Mouse (Mus musculus) T-cell, adult 2 months (primary cell): ENCODE measurements at regions not wholly inside any gene's neighbourhood (a gene's known extent, or its start where the extent isn't known, plus 50 kb on each side); places are given as distances from the start of the nearest gene placed in this dataset.
A peak's percentile ranks its signal among the peaks of the same experiment; 100 is the strongest.
"Not testable (repeated sequence)": the region's sequence is repeated elsewhere in the genome, so short reads cannot be mapped to it uniquely, and the experiment has no call there.

ENCODE experiments used
- DNase-seq: peaks from one replicate; pipeline ENCODE4 v3.0.0; 2022; ENCODE audit warnings: low spot score

DNA sequence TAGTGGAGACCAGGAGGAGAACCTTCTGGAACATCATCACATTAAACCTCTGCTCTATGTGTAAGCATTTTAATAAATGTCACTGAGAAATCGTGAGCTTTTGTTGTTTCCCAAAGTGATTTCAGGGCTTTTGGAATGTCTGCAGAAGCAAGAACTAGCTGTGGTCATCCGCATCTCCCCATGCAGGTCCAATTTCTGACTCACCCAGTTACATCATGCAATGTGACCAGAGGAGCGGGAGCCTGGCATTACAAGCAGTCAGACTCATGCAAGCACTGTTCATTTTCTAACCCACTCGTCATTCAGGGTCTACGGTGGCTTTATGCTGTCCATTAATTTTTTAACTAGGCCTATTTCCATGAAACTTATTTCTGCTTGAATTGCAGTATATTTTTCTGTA lies 151.2 kb upstream of the Supt20 start:
- no peak for DNase-seq

DNA sequence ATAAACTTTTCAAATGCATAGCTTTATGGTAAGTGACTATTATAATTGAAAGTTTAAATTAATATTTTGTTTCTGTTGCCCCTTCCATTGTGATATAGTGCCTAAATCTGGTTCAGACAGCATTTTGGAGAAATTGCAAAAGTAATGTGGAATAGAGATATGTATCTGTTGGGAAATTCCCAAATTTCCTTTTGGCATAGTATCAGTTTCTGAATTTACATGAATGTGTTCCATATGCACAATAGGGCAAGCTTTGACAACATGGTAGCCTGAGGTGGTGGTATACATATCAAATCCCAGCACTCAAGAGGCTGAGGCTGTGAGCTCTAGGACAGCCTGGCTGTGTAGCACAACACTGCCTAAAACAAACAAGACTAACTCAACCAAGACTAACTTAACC lies 147.2 kb upstream of the Supt20 start:
- no peak for DNase-seq

DNA sequence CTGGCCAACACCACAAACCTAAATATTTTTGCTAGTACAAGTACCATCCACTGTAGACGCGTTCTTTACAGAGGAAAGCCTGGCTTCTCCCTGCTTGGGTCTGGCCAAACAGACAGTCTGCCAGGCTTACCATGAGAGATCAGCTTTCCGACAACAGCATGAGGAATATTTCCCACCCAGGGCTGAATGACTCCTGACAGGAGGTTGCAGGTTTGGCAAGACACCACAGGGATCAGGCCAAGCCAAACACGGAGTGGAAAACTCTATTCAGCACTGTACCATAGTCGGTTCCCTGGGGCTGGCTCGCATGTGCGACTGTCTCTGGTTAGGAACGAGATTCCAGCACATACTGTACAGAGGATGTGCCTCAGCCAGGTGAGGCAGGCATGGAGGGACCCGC lies 140.7 kb upstream of the Supt20 start:
- no peak for DNase-seq

DNA sequence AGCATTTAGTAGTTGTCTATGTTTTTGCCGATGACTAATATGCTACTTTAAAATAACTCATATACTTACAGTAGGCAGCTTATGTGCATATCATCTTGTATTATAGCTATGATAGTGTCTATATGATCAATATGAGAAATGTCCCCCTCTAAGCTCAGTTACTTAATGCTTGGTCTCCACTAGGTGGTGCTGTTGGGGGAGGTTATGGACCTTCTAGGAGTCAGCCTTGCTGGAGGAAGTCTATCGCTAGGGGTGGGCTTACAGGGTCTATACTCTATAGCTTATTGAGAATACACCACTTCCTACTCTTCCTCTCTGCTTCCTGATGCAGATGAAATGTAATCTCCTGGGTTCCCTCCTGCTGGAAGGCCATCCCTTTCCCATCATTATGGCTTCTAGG lies 136.7 kb upstream of the Supt20 start:
- DNase-seq, result no peak

DNA sequence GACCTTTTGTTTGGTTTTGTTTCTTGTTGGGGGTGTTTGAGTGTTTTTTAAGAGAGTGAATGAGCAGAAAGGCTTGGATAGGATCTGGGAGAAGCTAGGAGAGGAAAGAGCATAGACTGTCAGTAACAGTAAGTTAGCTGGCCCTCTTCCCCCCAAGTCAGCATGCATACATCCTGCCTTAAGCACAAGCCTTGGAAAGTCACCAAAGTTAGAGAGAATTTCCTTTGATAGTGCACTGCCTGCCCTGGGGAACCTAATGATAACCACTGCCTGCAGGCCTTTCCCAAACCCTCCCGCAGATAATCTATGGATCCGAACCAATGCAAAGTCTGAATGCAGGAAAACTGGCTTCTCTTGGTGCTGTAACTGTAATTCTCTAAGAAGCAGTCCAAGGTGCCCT lies 133.6 kb upstream of the Supt20 start:
- no peak for DNase-seq

DNA sequence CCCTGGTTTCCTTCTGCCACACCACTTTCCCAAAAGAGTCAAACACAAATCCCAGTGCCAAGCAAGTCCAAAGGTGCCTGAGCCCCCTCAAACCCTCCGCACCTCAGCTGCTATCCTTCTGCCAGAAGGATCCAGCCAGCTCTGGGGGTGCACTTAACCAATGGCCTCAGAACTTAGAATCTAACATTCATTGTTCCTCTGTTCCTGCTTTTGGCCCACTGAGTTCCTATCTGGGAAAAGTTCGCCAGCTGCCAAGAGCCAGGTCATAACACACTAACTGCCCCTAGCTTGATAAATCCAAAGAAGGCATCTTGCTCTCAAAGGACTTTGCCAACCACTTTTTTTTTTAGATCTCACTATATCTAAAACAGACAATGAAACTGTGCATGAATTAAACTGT lies 133.1 kb upstream of the Supt20 start:
- DNase-seq, result no peak

DNA sequence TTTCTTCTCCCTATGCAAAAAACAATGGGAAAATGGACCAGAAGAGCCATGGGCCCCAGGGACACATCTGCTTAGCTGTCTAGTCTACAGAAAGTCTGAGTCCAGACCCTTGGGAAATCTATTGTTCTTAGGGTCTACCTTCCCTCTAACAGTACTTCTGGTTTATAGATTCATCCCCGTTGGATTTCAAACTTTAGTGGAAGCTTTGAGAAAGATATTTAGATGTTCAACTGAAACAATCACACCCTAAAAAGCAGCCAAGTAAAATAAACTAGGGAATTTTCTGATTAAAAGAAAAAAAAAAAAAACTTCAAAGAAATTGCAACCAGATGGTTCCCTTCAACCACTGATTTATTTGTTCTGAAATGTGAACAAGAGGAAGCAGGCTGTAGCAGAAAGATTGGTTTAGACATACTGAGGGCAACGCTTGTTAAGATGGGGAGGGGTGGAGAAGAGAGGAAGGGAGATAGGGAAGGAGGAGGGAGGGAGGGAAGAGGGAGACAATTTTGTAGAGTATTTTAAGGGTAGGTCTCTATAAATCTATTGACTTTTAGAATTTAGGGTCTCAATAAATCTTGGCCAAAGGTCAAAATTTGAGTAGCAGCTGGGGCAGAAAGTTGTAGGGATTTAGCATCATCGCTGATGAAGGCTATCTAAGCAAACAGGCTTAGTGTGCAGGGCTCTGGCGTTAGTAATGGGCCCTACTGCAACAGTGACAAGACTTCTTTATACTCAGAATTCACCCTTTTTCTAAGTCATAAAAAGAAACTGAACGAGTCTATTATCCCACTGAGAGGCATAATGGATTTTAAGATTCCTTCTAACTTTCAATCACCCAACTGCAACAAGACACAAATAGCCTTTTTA lies 132.3 kb upstream of the Supt20 start:
- no peak for DNase-seq

DNA sequence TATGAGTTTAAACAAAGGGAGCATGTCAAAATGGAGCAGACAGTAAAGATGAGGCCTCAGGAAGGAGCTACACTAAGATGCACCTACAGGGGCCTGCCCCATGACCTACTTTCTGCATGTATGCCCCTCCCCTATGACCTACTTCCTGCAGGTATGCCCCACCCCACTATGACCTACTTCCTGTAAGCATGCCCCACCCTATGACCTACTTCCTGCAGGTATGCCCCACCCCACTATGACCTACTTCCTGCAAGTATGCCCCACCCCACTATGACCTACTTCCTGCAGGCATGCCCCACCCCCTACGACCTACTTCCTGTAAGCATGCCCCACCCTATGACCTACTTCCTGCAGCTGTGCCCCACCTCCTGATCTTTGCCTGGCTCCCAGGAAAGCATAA lies 125.3 kb upstream of the Supt20 start:
- DNase-seq, result peak; percentile 50

DNA sequence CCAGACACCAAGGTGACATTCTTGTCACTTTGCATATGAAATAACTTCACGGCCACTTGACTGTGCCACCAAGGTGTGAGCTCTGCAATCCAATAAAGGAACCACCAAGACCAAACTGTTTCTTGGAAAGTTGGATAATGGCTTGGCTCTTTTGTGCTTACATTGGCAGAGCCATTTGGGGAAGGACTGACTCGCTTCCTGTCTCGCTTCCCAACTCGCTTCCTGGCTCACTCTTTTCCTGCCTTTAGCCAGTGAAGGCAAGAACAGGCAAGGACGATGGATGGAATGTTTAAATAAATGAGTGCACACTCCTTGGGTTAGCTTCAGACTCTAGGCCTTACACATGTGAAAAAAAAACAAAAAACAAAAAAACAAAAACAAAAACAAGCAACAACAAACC lies 124.5 kb upstream of the Supt20 start:
- DNase-seq, result no peak

DNA sequence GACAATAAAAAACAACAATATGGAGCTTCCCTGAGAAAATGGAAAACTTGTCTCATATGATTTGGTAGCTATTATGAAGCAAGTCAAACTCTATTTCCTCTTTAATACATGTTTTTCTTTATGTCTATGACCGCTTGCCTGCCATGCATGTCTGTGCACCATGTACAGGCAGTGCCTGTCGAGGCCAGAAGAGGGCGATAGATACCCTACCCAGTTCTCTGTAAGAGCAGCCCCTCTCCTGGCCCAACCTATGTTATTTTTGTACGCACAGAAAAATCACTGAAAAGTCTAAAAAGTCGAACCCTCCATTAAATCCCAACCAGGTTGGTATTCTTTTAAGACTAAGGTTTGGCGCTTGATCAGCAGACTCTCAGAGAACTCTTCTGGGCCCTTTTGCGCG lies 122.1 kb upstream of the Supt20 start:
- DNase-seq, result no peak

DNA sequence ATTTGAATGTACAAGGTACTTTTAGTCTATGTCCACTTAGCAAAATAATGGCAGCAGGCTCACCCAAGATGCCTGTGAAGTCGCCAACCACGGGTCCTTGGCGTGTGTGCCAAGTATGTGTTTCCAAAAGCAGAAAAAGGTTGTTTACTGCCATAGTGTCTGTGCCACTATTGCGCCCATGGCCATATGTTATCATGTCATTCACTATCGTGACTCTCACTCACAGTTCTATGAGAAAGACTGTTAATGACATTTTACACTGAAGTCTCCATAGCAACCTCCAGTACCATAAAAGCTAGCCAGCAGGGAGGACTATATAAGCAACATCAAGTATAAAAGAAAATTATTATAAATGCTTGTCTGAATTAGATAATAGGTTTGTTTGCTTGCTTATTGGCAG lies 114.8 kb upstream of the Supt20 start:
- no peak for DNase-seq

DNA sequence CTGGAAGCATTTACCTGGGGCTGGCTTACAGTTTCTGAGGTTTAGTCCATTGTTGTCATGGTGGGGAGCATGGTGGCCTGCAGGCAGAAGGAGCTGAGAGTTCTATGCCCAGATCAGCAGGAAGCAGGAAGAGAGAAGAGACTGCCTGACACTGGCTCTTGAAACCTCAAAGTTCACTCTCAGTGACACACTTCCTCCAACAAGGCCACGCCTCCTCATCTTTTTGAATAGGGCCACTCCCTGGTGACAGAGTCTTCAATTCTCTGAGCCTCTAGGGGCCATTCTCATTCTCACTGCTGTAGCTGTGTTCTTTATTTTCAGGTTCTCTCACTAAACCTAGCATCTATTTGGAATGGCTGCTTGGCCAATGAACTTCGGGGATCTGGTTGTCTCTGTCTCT lies 113.2 kb upstream of the Supt20 start:
- DNase-seq, result no peak

DNA sequence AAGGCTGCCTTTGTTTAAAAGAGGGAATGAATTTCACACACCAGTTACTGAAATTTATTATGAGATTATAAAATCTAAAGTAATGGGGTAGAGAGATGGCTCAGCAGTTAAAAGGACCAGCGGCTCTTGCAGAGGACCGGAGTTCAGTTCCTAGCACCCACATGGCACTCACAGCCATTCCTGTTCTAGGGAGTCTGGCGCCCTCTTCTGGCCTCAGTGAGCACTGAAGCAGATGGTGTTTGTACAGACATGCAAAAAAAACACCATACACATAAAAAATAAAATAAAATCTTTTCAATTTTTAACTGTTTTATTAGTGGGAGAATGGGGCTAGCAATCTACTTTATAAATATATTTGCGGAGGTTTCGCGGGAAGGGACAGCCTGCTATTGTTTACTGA lies 112.3 kb upstream of the Supt20 start:
- no peak for DNase-seq

DNA sequence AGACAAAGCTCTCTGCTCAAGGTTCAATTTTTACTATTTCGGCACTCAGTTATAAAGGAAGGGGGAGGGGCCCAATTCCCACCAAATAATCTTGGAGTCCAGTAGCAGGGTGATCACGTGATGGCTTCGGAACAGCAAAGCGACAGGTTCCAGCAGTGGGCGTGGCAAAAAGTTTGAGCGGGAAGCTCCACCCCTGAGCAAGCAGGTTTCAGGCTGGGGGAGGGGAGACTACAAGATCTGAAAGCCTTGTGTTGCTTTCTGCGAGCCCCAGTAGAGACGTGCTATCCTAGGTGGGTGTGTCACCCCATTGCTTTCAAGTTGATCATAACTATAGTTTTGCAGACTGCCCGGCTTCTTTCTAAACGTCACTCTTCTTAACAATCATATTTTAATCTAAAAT lies 106.8 kb upstream of the Supt20 start:
- DNase-seq, result not testable (repeated sequence)

DNA sequence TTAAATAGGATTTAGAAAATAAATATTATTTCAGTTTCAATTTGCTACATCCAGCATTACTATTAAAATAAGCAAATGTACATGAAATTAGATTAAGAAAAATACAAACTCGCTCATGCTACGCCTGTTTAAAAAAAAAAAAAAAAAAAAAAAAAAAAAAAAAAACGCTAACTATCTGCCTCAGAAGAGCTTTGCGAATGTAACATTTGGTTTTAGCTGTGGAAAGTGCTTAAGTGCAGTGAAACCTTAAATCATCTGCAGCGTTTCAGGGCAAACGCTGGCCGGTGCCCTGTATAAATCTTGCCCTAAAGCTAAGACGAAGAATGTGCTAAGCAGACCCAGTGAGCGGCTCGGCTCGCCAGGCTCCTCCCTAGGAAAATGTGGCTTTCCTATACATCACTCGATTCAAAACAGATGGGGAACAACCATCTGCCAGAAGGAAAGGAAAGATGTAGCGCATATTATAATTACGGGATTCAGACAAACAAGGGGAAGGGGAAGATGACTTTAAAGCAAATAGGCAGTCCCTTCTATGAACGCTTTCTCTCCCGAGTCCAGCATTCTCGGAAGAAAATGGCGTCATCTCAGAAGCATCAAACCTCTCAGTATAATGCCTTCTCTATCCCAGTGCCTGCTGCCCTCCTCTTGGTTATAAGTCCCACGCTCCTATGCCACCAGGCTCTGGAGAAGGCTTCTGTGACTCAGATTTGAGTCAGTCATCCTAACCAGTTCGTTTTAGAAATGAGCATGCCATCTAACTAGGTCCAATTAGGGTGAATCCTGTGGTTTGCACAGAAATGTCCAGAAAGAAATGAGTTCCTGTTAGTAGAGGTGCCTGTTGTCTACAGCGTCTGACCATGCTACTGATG lies 105.2 kb upstream of the Supt20 start:
- DNase-seq, result no peak

DNA sequence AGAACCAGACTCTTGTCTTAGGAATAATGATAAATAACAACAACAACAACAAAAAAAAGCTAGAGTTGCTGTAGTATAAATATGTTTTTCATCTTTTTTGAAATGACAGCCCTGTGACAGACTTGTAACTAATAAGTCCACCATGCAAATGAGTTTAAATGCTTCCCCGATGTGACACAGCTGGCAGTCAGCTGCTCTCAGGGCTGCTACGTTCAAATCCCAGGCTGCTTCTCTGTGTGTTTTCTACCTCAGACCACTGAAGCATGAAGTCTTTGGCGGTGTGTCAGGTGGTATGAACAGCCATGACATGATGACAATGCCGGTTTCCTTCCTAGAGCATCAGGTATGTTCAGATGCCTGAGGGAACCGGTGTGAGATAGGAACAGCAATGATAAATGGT lies 104.4 kb upstream of the Supt20 start:
- DNase-seq, result no peak

DNA sequence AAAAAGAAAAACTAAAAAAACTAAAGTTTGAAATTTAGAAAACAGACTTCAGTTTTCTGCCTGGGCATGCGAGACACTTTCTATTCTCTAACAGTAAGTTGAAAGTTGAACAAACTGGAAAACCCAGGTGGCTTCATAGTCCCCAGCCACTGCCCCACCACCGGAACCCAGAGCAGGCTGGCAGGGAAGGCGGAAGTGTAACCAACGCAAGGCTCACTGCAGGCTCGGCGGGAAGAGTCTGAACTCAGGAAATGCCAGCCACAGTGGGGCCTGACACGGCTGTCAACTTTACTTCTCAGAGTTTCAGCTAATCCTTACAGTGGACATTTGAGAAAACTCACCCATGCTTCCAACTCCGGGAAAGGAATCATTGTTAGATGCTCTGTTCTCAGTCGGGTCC lies 102.6 kb upstream of the Supt20 start:
- peak; percentile 48 for DNase-seq

DNA sequence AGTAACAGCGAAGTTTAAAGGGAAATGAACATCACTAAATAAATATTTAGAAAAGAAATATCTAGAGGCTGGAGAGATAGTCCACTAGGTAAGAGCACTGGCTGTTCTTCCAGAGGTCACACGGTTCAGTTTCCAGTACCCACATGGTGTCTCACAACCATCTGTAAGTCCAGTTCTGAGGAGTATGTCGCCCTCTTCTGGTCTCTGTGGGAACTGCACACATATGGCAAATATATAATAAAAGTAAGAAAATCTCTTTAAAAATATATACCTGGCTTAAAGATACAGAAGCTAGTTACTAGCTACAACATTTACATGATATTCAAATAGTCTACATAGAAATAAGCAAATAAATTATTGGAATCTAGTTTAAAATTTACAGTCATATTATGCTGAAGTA lies 101.4 kb upstream of the Supt20 start:
- no peak for DNase-seq

DNA sequence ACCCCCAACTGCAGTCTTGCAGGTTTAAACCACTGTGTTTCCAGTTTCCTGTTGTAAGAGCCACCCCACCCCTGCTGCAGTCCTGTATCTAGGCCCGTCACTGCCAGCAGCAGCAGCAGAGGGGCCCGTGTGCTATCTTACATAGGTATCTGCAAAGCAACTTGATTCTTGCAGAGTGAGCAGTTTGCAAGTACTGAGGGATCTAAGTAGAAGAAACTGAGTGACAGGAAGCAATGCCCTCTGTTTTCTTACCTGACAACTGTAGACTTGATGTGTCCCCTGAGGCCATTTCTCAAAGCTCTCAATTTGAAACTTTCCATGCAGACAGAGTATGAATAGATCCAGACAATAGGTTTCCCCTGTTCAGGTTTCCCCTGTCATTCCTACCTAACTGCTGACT lies 100.5 kb upstream of the Supt20 start:
- no peak for DNase-seq

DNA sequence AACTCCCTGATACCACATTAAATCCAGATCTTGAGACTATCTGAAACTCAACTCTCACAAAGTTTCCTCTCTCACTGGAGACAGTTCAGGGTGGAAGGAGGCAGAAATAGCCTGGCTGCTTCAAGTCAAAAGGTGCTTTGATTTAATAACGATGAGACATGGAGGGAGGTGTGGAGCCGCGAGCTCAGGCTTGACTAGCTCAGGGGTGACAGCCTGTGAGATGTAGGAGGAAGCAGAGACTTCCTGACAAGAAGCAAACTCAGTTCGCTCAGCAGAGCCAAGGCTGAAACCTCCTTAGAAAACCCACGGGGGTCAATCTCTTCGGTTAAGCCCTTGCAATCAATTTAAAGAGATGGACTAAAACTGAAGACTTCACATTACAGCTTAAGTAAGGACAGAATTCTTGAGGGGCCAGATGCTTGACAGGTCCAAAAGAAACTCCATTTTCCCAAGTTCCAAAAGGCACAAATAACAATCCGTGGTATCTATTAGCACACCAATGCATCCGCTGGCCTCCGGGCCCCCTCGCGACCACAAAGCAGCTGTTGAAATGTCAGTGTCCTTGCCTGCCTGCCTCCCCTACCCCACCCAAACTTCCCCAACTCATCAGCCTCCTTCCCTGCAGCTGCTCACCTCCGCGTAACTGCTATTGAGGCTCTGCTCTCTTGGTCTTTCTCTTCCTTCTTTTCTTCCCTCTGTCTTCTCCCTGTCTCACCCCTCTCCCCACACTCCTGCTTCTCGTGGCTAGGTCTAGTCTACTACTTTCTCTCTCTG lies 99.8 kb upstream of the Supt20 start:
- DNase-seq, result peak; percentile 8

DNA sequence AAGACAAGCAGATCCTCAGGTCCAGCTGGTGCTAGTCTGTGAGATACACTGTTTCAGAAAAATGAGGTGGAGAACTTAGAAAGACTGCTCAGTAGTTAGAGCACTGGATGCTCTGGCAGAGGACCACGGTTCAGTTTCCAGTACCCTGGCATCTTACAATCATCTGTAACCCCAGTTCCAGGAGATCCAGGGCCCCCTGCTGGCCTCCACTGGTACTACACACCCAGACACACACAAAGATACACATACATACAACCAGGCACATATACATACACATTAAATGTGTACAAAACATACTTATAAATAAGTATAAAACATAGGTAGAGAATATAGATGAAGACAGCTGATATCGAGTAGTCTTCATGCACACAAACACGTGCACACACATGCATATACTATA lies 97.4 kb upstream of the Supt20 start:
- DNase-seq, result no peak
